Mouse (Mus musculus) heart, adult 9 months (tissue): Measurements from ENCODE around the gene Npas2.

Source experiments
- DNase-seq, 2 experiments: peaks; one replicate each; pipeline ENCODE4 v3.0.0; 2022; ENCODE audit warnings: low spot score in 2 of 2

Npas2 gene

GRCm38 (mm10) chr1:39332456-39332855 lies 138.9 kb downstream of the Npas2 start:
- no peak for DNase-seq

- no peak for DNase-seq
Measured at GRCm38 (mm10) chr1:39335561-39336196, 142.1 kb downstream of the Npas2 start.

- no peak for DNase-seq
Measured at GRCm38 (mm10) chr1:39336788-39337187, 143.3 kb downstream of the Npas2 start.

GRCm38 (mm10) chr1:39338831-39339230 lies 145.3 kb downstream of the Npas2 start:
- DNase-seq, result no peak

GRCm38 (mm10) chr1:39339455-39339854 lies 145.9 kb downstream of the Npas2 start:
- no peak for DNase-seq

GRCm38 (mm10) chr1:39340156-39340555 lies 146.6 kb downstream of the Npas2 start:
- DNase-seq, result no peak

GRCm38 (mm10) chr1:39340647-39341046 lies 147.1 kb downstream of the Npas2 start:
- DNase-seq, result peak; percentile 24 to 55

- peak; percentile 17 to 20 for DNase-seq
Measured at GRCm38 (mm10) chr1:39341807-39342206, 148.3 kb downstream of the Npas2 start.

GRCm38 (mm10) chr1:39343242-39343641 lies 149.7 kb downstream of the Npas2 start:
- DNase-seq, result no peak

- DNase-seq, result no peak
Measured at GRCm38 (mm10) chr1:39344981-39345600, 151.6 kb downstream of the Npas2 start.

- peak; percentile 64 to 78 for DNase-seq
Measured at GRCm38 (mm10) chr1:39349001-39349400, 155.5 kb downstream of the Npas2 start.

GRCm38 (mm10) chr1:39349427-39349826 lies 155.9 kb downstream of the Npas2 start:
- peak; percentile 18 to 35 for DNase-seq

GRCm38 (mm10) chr1:39361754-39362514 lies 168.4 kb downstream of the Npas2 start:
- no peak for DNase-seq

GRCm38 (mm10) chr1:39362515-39362893 lies 169.0 kb downstream of the Npas2 start:
- no peak for DNase-seq

GRCm38 (mm10) chr1:39365562-39365961 lies 172.0 kb downstream of the Npas2 start:
- no peak for DNase-seq

- DNase-seq, result peak in 1 of 2 experiments; percentile 19
Measured at GRCm38 (mm10) chr1:39367045-39367444, 173.5 kb downstream of the Npas2 start.

- peak; percentile 97 to 99 for DNase-seq
Measured at GRCm38 (mm10) chr1:39367601-39368266, 174.2 kb downstream of the Npas2 start, which contains the start of gene Rpl31. Gene Rpl31, plus strand, starts transcription at chr1:39367842.

GRCm38 (mm10) chr1:39368267-39368841 lies 174.8 kb downstream of the Npas2 start:
- DNase-seq, result no peak

GRCm38 (mm10) chr1:39370431-39370830 lies 176.9 kb downstream of the Npas2 start:
- no peak for DNase-seq

GRCm38 (mm10) chr1:39372220-39372843 lies 178.8 kb downstream of the Npas2 start:
- DNase-seq, result no peak

- no peak for DNase-seq
Measured at GRCm38 (mm10) chr1:39373378-39373777, 179.8 kb downstream of the Npas2 start.
